Mouse (Mus musculus) MEL (cell line): ENCODE measurements around the gene Gm26741. TPM values are rescaled to one million over a fixed set of nuclear protein-coding genes. Genes with fewer than 3 reads are reported as not detected.

Experiments
- DNase-seq: peaks from one replicate; pipeline ENCODE4 v3.0.0; 2011; ENCODE audit warnings: low read depth, low spot score
- H3K27ac ChIP-seq: 2 replicates; pipeline ENCODE4 v1.5.1; 2012; ENCODE audit warnings: low read depth, mild to moderate bottlenecking, control low read depth, low read length, moderate library complexity; ENCODE audit not compliant: control insufficient read depth
- H3K27me3 ChIP-seq, 2 experiments: fragments of 150-350 bp in 1 of 2; sonication (generic) in 1 of 2; 2 replicates each; pipeline ENCODE4 v1.6.1; 2012; ENCODE audit warnings: low read length in 2 of 2, mild to moderate bottlenecking in 2 of 2, improper control_type of control experiment in 1 of 2, moderate library complexity in 1 of 2; ENCODE audit not compliant: insufficient read depth in 2 of 2, control insufficient read depth in 1 of 2
- H3K36me3 ChIP-seq, 2 experiments: 2 replicates each; pipeline ENCODE4 v1.6.1; 2012 to 2014; ENCODE audit warnings: low read length in 2 of 2, improper control_type of control experiment in 1 of 2, inconsistent platforms in 1 of 2, mild to moderate bottlenecking in 1 of 2; ENCODE audit not compliant: insufficient read depth in 2 of 2, control insufficient read depth in 1 of 2
- H3K4me1 ChIP-seq, 2 experiments: fragments of 150-350 bp in 1 of 2; sonication (generic) in 1 of 2; 2 replicates each; pipeline ENCODE4 v1.6.1; 2012; ENCODE audit warnings: low read length in 2 of 2, improper control_type of control experiment in 1 of 2, mild to moderate bottlenecking in 1 of 2; ENCODE audit not compliant: insufficient read depth in 2 of 2, control insufficient read depth in 1 of 2
- H3K4me3 ChIP-seq, 2 experiments: fragments of 150-350 bp in 1 of 2; sonication (generic) in 1 of 2; 2 replicates each; pipeline ENCODE4 v1.5.1; 2012; ENCODE audit warnings: low read depth in 2 of 2, low read length in 2 of 2, mild to moderate bottlenecking in 2 of 2, moderate library complexity in 2 of 2, control low read depth in 1 of 2, improper control_type of control experiment in 1 of 2; ENCODE audit not compliant: control insufficient read depth in 1 of 2, insufficient read depth in 1 of 2
- H3K79me2 ChIP-seq: 2 replicates; pipeline ENCODE4 v1.6.1; 2012; ENCODE audit warnings: mild to moderate bottlenecking, low read length, moderate library complexity; ENCODE audit not compliant: control insufficient read depth, poor library complexity, insufficient read depth
- H3K9ac ChIP-seq: 2 replicates; pipeline ENCODE4 v1.6.1; 2012; ENCODE audit warnings: low read depth, mild to moderate bottlenecking, control low read depth, low read length, moderate library complexity; ENCODE audit not compliant: control insufficient read depth, poor library complexity, severe bottlenecking
- H3K9me3 ChIP-seq: fragments of 150-350 bp; sonication (generic); replicated peaks from 2 replicates; pipeline ENCODE4 v1.6.1; 2012; ENCODE audit warnings: mild to moderate bottlenecking, low read length, improper control_type of control experiment, moderate library complexity; ENCODE audit not compliant: insufficient read depth
- BHLHE40 ChIP-seq: IDR thresholded peaks from 2 replicates; pipeline ENCODE4 v1.6.1; 2012; ENCODE audit warnings: low read depth, mild to moderate bottlenecking, inconsistent platforms, low read length, improper control_type of control experiment, borderline replicate concordance
- EP300 ChIP-seq, 2 experiments: IDR thresholded peaks; 2 replicates each; pipeline ENCODE4 v1.6.1; 2011; ENCODE audit warnings: improper control_type of control experiment in 2 of 2, low read length in 2 of 2, low read depth in 1 of 2, mild to moderate bottlenecking in 1 of 2
- ETS1 ChIP-seq: IDR thresholded peaks from 2 replicates; pipeline ENCODE4 v1.6.1; 2012; ENCODE audit warnings: low read depth, mild to moderate bottlenecking, inconsistent platforms, low read length, improper control_type of control experiment, moderate library complexity
- GATA1 ChIP-seq: IDR thresholded peaks from 2 replicates; pipeline ENCODE4 v1.6.1; 2011; ENCODE audit warnings: low read depth, low read length, improper control_type of control experiment
- HCFC1 ChIP-seq: IDR thresholded peaks from 2 replicates; pipeline ENCODE4 v1.6.1; 2012; ENCODE audit warnings: low read depth, mild to moderate bottlenecking, inconsistent platforms, low read length, improper control_type of control experiment, moderate library complexity
- JUND ChIP-seq: IDR thresholded peaks from 2 replicates; pipeline ENCODE4 v1.6.1; 2011; ENCODE audit warnings: low read depth, mild to moderate bottlenecking, improper control_type of control experiment, low read length
- MAX ChIP-seq: IDR thresholded peaks from 2 replicates; pipeline ENCODE4 v1.6.1; 2011; ENCODE audit warnings: low read length, improper control_type of control experiment
- MAZ ChIP-seq: IDR thresholded peaks from 2 replicates; pipeline ENCODE4 v1.6.1; 2012; ENCODE audit warnings: low read depth, mild to moderate bottlenecking, inconsistent platforms, low read length, improper control_type of control experiment
- MXI1 ChIP-seq: IDR thresholded peaks from 2 replicates; pipeline ENCODE4 v1.6.1; 2011; ENCODE audit warnings: mild to moderate bottlenecking, low read depth, low read length, improper control_type of control experiment
- MYB ChIP-seq: IDR thresholded peaks from 2 replicates; pipeline ENCODE4 v1.6.1; 2011; ENCODE audit warnings: mild to moderate bottlenecking, low read depth, low read length, improper control_type of control experiment
- MYC ChIP-seq: IDR thresholded peaks from 2 replicates; pipeline ENCODE4 v1.6.1; 2011; ENCODE audit warnings: low read depth, mild to moderate bottlenecking, low read length, improper control_type of control experiment, moderate library complexity
- NRF1 ChIP-seq: IDR thresholded peaks from 2 replicates; pipeline ENCODE4 v1.6.1; 2014; ENCODE audit warnings: low read depth, mild to moderate bottlenecking, inconsistent platforms, low read length, improper control_type of control experiment, moderate library complexity; ENCODE audit not compliant: poor library complexity, insufficient read depth, severe bottlenecking
- POLR2A ChIP-seq, 2 experiments: IDR thresholded peaks; 2 replicates each; pipeline ENCODE4 v1.6.1; 2011 to 2012; ENCODE audit warnings: low read length in 2 of 2, mild to moderate bottlenecking in 2 of 2, control low read depth in 1 of 2, improper control_type of control experiment in 1 of 2, low read depth in 1 of 2, moderate library complexity in 1 of 2; ENCODE audit not compliant: control insufficient read depth in 1 of 2, insufficient read depth in 1 of 2, poor library complexity in 1 of 2
- POLR2AphosphoS2 ChIP-seq: IDR thresholded peaks from 2 replicates; pipeline ENCODE4 v1.6.1; 2011; ENCODE audit warnings: low read length, improper control_type of control experiment
- RAD21 ChIP-seq: IDR thresholded peaks from 2 replicates; pipeline ENCODE4 v1.6.1; 2011; ENCODE audit warnings: mild to moderate bottlenecking, low read depth, low read length, improper control_type of control experiment
- RCOR1 ChIP-seq: IDR thresholded peaks from 2 replicates; pipeline ENCODE4 v1.6.1; 2012; ENCODE audit warnings: low read depth, mild to moderate bottlenecking, inconsistent platforms, low read length, improper control_type of control experiment
- SIN3A ChIP-seq: IDR thresholded peaks from 2 replicates; pipeline ENCODE4 v1.6.1; 2012; ENCODE audit warnings: low read length, improper control_type of control experiment, inconsistent platforms
- TAL1 ChIP-seq: IDR thresholded peaks from 2 replicates; pipeline ENCODE4 v1.6.1; 2012; ENCODE audit warnings: mild to moderate bottlenecking, inconsistent platforms, low read length, moderate library complexity, mixed read lengths
- TBP ChIP-seq: IDR thresholded peaks from 2 replicates; pipeline ENCODE4 v1.8.0; 2011; ENCODE audit warnings: low read depth, low read length, improper control_type of control experiment
- TCF12 ChIP-seq: IDR thresholded peaks from 2 replicates; pipeline ENCODE4 v1.6.1; 2014; ENCODE audit warnings: low read depth, mild to moderate bottlenecking, inconsistent platforms, low read length, improper control_type of control experiment, moderate library complexity
- USF2 ChIP-seq, 2 experiments: IDR thresholded peaks; 2 replicates each; pipeline ENCODE4 v1.6.1; 2011 to 2012; ENCODE audit warnings: improper control_type of control experiment in 2 of 2, low read length in 2 of 2, borderline replicate concordance in 1 of 2, inconsistent platforms in 1 of 2, low read depth in 1 of 2, mild to moderate bottlenecking in 1 of 2; ENCODE audit not compliant: insufficient read depth in 1 of 2
- ZMIZ1 ChIP-seq: IDR thresholded peaks from 2 replicates; pipeline ENCODE4 v1.6.1; 2012; ENCODE audit warnings: low read depth, mild to moderate bottlenecking, inconsistent platforms, low read length, improper control_type of control experiment, moderate library complexity
- ZNF384 ChIP-seq: IDR thresholded peaks from 2 replicates; pipeline ENCODE4 v1.6.1; 2012; ENCODE audit warnings: low read depth, mild to moderate bottlenecking, inconsistent platforms, low read length, improper control_type of control experiment
- polyA plus RNA-seq, 2 experiments: library from polyadenylated mRNA; stranded (reverse) in 1 of 2; unstranded in 1 of 2; fragments of >175 nt in 1 of 2; fragments of >200 nt in 1 of 2; gene quantifications; 2 replicates each; pipeline versions ENCODE4 v1.2.1 to v1.2.4; 2012; ENCODE audit warnings: low replicate concordance in 2 of 2, low read depth in 1 of 2; ENCODE audit not compliant: insufficient read length in 2 of 2, insufficient read depth in 1 of 2, missing spikeins in 1 of 2
- total RNA-seq: library from RNA; depleted of rRNA; stranded (reverse); fragments of 300-350 nt; gene quantifications from 2 replicates; pipeline ENCODE4 v1.2.3, GENCODE M21; 2012

The Gm26741 gene
- total and polyA plus RNA-seq, 3 experiments: not detected

DNA sequence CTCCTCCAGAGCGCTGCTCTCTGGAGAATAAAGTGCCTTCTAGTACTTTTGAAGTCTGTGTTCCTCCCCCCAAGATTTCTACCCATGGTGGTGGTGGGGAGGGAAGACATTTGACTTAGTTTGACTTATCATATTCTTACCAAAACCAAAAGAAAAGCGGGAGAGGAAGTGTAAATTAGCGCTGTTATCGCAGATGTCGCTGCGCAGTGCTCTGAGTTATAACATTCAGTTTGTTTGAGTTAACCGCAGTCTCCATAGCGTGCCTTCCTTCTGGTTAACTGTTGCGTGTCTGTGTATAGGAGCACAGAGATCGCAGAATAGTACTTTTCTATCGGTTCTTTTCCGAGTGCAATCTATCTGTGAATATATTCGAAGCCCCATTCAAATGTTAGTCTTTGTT is 46.6 kb downstream of the Gm26741 start:
- Histone ChIP-seq H3K79me2 (no peaks in the 10 kb centered on the region), H3K4me3 (peak overlapping the region; percentile 38 to 43), H3K27ac (peak overlapping the region; percentile 90), H3K4me1 (peaks cover 6 to 13% of the 10 kb centered on the region in 2 experiments), H3K36me3 (peaks cover 0 to 13% of the 10 kb centered on the region in 2 experiments; a peak in 2 of 4 replicates), H3K9ac (peak overlapping the region; percentile 45; the same call in 1 of the 2 replicates), H3K9me3 (no peaks in the 10 kb centered on the region), H3K27me3 (no peaks in the 10 kb centered on the region)
- TF ChIP-seq BHLHE40 (peak; percentile 59; the same call in 1 of the 2 replicates), SIN3A (peak; percentile 86), TBP (peak; percentile 68), RCOR1 (peak; percentile 94), JUND (no peak), TAL1 (peak; percentile 62), MXI1 (no peak; the same call in 1 of the 2 replicates), EP300 (IDR thresholded peaks at IDR 0.05; ENCODE audit: low read depth in 1 of 2, low read length in 2 of 2) (peak; percentile 92 to 96), ZNF384 (no peak), TCF12 (peak; percentile 88), MYB (peak; percentile 80), ZMIZ1 (no peak), HCFC1 (peak; percentile 68), ETS1 (peak; percentile 87), MAX (peak; percentile 65), USF2 (IDR thresholded peaks at IDR 0.05; ENCODE audit: borderline replicate concordance in 1 of 2, insufficient read depth in 1 of 2, low read depth in 1 of 2, low read length in 2 of 2) (no peak), POLR2A (IDR thresholded peaks at IDR 0.05; ENCODE audit: control insufficient read depth in 1 of 2, insufficient read depth in 1 of 2, low read depth in 1 of 2, low read length in 2 of 2, poor library complexity in 1 of 2) (peak in 1 of 2 experiments; percentile 47; a peak in 1 of 4 replicates), MAZ (0 out of 2 replicates have a peak, but pooled peaks have one; percentile 21), MYC (peak; percentile 87), RAD21 (no peak), NRF1 (0 out of 2 replicates have a peak, but pooled peaks have one; percentile 34), POLR2AphosphoS2 (no peak), GATA1 (peak; percentile 97)
- peak; percentile 93 for DNase-seq
